Mouse (Mus musculus) embryo, embryonic 9.5 days (tissue): Measurements from ENCODE around the gene Grasp.

Experiments
- DNase-seq: peaks from one replicate; pipeline ENCODE4 v3.0.0-alpha.2; 2017; ENCODE audit errors: extremely low spot score

The Grasp gene

DNA sequence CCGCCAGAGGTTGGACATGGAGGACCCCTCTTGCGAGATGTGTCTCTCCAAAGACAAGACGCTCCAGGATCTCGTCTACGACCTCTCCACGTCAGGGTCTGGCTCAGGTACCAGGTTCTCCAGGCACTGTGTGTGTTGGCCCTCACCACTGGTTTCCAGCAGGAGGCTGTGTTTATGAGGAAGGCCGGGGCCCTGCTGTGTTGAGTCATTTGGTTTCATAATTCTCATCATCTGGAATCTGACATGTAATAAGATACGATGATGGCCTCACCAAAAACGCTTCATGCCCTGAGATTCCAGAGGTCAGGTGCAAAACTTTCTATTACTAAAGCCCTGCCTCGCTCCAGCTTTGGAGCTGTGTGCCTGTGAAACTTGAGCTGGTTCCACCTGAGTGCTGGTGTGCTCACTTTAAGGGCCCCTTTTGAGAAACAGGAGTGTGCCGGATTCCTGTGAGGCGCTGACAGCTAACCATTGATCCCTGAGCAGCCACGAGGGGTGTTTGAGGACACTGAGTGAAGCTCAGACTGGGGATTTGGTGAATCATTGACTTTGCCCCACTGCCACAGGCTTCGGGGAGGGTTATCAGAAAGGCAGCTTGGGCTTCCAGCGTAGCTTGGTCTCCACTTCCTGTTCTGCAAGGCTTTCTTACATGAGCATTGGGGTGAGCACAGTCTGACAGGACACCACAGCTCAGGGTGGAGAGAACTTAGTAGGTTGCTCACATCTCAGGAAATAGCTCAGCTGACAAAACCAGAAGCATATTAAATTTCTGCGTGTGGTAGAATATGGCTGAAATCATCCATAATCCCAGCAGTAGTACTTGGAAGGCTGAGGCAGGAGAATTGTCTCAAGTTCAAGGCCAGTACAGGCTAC, 28.8 kb upstream of the Grasp start:
- DNase-seq, result no peak

DNA sequence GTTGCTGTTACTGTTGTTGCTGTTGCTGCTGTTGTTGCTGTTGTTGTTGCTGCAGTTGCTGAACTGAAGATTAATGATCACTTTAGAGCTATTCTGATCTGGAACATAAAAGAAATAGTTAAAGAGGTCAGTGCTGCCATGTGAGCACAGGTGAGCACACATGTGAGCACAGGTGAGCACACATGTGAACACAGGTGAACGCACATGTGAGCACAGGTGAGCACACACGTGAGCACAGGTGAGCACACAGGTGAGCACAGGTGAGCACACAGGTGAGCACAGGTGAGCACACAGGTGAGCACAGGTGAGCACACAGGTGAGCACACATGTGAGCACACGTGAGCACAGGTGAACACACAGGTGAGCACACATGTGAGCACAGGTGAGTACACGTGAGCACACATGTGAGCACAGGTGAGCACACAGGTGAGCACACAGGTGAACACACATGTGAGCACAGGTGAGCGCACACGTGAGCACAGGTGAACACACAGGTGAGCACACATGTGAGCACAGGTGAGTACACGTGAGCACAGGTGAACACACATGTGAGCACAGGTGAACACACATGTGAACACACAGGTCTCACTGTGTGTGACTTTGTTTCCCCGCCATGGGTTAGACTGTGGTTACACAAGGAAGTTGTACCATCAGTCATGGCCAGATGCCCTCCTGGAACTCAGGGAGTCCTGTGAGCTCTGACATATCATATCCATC, 27.8 kb upstream of the Grasp start:
- no peak for DNase-seq

DNA sequence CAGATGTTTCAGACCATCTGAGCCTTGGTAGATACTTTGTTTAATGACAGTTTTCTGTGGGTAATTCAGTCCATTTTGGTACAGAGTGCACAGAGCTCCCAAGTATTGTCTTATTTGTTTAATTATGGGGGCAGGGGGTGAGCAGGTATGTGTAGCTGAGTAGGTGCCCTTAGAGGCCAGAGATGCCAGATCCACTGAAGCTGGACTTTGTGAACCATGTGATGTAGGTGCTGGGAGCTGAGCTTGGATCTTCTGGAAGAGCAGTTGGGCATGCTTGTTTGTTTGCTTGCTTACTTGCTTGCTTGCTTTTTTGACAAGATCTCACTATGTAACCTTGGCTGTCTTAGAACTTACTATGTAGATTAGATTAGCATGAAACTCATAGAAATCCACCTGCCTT, 27.0 kb upstream of the Grasp start:
- no peak for DNase-seq

DNA sequence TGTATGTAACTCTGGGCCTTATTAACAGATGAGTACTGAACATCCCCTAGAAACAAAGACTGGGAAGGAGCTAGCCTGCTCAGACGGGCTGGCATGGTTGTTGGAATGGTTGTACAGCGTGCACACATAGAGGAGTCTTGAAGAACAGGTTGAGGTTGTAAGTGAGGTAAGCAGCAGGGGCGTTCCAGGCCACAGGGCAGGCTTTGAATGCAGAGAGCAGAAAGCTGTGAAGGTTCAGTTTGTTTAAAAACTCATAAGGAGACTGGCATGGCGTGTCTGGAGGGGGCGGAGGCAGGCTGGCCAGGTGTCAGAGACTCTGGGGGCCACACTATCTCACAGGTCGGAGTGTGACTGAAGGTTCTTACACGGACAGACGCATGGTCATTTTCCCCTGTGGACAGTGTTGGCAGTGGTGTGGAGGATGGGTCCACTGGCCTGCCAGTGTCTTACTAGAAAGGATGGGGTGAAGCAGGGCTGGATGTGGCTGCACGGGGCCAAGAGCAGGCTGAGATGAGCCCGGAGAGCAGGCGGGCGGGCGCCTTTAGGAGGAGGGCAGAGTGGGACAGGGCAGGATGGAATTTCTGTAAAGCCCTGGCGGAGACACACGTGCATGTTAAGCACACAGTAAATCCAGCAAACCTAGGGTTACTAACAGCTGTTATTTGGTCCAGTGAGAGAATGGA, 26.4 kb upstream of the Grasp start:
- no peak for DNase-seq

DNA sequence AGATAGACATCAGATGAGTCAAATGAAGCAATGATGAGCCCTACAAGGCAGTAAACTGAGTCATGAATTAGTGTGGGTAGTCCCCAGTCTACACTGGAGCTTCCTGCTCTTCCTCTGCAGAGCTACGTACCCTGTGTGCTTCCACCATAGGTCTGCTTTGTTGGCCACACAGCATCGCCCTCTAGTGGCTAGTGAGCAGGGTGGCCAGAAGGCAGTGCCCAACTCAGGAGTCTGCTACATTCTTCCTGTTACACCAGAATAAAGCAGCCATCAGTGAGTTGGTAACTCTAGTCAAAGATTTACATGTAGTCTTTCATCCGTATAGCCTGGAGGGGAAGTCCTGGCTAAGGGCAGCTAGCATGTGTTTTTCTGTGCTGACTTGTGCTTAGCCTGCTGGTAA, 25.8 kb upstream of the Grasp start:
- DNase-seq, result peak; percentile 58

DNA sequence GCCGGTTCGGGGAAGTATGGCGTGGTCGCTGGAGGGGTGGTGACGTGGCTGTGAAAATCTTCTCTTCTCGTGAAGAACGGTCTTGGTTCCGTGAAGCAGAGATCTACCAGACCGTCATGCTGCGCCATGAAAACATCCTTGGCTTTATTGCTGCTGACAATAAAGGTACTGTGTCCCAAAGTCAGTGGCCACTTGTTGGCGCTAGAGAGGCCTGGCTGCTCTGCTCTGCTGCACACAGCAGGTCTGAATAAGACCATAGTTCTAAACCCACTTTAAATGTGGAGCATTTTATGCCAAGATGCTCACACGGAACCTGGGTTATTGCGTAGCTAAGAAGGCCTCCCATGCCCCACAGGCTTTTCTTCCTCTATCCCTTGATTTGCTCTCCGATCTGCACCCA, 25.1 kb upstream of the Grasp start:
- DNase-seq, result no peak

DNA sequence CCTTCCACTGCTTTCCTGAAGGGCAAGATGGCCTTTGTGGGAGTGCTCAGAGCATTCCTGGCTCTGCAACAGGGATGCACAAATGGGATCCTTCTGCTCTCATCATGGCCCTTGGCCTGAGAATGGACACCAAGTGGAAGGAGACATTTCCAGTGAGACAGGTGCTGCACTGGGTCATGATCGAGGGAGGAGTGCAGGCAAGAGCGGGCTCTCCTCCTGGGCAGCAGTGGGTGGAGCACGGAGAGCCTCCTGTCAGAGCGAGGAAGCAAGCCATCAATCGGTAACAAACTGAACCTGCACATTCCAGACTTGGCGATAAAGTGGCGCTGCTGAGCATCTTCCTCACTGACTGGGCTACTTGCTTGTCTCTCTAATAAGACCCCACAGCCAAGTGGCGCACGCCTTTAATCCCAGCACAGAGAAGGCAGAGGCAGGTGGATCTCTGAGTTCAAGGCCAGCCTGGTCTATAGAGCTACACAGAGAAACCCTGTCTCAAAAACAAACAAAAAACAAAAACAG, 23.2 kb upstream of the Grasp start:
- no peak for DNase-seq

DNA sequence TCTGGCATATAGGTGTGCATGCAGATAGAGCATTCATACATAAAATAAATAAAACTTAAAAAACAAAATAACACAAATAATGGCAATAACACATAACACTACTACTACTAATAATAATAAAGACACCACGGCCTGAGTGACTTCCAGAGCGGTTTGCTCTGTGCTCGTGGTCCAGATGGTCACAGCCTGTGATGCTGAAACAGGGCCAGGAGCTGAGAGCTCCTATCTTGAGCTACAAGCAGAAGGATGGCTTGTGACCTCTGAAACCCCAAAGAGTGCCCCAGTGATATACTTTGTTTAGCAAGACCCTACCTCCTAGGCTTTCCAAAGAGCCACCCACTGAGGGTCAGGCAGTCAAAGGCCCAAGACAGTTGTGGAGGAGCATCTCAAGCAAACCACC, 22.6 kb upstream of the Grasp start:
- no peak for DNase-seq

DNA sequence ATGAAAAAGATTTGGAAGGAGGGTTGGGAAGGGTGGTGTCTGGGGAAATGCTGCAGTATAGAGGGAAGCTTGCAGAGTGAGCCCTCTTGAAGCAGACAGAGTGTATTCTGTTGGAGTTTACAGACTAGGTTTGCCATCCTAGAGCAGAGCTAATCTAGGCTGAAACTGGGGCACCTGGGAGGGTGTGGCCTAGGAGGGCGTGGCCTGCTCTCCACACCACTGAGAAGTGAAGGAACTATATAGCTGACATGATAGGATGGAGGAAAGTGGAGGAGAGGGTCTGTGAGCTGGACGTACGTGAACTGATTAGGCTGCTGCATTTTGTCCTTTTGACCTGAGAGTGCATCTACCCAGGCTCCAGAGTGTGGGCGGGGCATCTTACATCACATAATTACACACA, 20.3 kb upstream of the Grasp start:
- no peak for DNase-seq

DNA sequence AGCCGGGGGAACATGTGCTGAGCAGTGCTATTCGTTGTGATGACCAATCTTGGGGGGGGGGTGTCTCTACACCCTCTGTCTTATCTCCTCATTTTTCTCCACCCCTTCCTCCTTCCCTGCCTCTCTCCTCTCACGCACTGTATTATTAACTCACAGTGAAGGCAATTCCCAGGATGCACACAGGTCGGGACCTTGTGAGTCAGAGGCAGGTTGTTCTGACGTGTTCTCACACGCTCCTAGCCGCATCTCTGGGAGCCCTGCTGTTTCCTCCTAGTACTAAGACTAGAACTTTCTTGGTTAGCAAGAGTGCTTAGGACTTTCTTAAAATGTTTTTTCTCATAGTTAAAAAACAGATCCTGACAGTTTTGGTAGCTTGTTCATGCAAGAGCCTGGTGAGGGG, 19.2 kb upstream of the Grasp start:
- DNase-seq, result no peak

DNA sequence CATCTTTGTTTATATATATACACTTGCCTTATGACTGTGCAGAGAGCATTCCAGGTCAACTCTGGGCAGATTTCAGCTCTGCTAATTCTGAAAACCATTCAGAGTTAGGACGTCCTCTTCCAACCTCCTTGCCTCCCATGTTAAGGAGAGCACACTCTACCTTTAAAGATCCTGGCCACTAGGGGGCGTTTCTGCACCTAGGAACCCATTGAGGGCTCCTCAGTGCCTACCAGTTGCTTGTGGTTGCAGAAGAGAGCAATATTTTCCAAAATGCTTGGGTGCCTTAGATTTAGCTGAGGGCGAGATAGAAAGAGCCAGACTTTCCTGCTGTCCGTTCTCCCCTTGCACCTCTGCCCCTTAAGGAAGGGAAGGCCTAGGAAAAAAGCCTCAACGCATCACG, 13.8 kb upstream of the Grasp start:
- DNase-seq, result peak; percentile 52

DNA sequence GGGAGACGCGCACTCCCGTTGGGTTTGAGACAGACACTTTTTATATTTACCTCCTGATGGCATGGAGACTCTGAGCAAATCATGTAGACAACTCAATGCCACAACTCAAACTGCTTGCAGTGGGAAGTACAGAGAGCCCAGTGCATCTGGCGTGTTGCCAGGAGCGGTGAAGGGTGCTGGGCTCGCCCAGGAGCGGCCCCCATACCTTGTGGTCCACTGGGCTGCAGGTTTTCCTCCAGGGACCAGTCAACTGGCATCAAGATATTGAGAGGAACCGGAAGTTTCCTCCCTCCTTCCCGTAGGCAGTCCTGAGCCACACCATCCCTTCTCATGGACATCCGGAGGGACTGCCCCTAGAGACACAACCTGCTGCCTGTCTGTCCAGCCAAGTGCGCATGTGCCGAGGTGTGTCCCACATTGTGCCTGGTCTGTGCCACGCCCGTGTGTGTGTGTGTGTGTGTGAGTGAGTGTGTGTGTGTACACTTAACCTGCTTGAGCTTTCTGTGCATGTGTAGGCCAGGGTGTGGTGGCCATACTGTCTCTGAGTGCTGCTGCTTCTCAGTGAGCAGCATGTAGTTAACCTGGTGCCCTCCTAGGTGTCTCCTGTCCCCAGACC, 12.9 kb upstream of the Grasp start:
- DNase-seq, result no peak

DNA sequence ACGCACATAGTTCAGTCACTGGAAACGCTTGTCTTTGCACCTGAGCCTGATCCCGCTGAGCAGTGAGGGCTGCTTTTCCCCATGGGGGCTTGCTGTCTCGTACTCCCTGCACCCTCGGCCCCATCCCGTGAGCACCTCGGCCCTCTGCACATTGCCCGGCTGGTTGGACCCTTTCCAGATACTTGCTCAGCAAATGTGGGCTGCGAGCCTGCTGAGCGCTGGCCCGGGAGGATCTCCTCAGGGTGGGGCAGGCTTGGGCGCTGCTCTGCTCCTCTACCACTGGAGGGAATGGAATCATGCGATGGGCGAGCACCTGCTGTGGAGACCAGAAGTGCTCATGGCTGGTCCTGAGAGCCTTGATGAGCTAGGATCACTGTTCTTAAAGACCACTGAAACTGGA, 11.6 kb upstream of the Grasp start:
- DNase-seq, result no peak

DNA sequence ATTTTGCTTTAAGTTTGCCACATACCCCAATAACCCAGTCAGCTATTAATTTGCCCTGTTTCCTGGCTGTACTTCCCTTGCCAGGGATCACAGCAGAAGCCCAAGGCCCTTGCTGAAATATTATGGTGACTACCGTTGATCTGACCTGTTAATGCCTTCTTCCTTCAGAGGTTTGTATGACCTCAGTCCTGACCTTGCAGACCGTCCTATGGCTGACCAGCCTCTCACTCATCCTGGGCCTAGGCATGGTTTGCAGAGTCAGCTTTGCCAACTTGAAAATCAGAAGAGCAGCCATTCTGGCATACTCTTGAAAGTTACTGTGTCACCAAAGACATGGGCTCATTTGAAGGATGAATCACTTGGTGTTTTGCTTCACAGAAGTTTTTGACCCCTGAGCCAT, 8.9 kb upstream of the Grasp start:
- no peak for DNase-seq

DNA sequence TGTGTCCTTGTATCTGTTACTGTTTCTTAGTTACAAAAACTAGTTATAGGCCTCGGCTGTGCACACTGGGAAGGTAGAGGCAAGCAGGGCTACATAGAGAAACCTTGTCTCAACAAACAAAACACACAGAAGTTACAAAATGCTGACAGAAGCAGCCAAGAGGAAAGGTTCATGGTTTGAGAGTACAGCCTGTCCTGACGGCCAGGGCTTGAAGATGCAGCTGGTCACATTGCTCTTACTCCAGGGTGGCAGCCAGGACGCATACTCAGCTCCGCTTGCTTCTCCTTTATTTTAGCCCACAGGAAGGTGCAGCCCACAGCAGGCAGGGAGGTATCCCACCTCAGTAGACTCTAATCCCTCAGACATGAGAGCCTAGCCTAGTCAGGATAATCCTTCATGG, 8.0 kb upstream of the Grasp start:
- DNase-seq, result no peak

DNA sequence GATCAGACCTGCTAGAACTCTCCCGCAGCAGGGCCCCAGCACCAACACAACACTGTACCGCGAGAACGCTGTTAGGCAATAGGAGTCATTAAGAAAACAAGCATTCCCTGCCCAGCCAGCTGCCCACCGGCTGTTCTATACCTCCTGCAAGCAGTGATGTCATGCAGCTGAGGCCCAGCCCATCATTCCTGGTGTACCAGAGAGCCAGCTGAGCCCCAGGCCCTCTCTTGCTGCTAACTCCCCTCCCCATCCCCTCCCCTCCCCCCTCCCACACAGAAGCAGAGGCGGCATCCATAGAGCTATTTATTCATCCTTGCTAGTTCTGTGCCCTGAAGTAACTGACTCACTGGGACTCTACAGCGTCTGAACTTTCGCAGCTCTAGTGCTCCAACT, 3.1 kb upstream of the Grasp start:
- DNase-seq, result no peak

DNA sequence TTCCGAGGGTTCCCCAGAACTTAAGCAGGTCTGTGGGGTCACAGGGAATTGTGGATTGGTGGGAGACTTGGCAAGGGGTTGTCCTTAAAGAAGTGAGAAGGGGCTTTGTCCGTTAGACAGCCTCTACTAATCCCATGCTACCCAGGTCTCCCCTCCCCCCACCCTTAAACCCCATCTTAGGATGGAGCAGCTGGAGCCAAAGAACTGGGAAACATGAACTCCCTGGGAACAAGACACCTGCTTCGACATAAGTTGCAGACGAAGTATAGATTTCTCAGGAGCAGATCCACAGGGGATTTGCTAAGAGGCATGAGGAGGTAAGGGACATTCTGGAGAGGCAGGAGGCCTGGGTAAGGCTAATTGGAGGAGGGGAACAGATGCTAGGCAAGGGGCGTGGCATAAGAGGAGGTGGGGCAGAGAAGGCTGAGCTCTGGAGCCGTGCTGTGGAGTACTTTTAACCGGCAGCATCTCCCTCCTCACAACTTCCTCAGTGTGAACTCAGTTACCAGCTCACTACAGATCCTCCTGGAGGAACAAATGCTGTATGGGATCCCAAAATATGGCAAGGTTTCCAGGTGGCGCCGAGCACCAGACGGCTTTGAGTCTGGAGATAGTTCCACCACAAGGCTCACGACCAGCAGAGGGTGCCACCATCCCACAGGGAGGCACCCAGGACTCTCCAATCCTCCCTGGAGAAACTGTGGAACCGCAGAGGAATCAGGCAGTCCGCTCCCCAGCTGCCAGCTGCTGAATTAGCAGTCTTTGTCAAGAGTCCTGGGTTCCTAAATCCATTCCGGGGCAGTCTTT, 2.5 kb upstream of the Grasp start:
- DNase-seq, result peak; percentile 80

DNA sequence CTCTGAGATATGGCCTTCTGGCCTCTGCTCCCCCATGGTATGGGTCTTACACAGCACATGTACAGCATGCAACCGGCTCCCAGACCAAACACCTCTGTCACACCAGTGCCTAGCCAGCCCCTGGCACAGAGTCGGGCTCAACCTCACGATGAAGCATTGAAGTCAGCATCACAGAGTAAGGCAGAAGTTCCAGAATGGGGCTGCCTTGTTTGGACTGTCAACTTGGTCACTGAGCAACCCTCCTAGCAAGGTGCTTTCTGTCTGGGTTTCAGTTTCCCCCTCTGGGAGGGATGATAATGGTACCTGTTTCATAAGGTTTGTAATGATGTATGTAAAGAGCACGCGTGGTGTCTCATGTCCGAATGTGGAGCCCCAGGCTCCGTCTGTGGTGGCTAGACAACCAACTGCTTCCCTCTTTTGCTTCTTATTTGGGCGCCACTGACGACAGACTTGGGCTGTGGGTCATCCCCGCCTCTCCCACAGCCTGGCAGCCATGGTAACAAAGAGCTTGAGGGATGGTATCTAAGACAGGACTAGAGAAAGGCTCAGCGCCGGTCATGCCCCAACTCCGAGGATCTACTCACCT, 998 bp upstream of the Grasp start:
- no peak for DNase-seq

DNA sequence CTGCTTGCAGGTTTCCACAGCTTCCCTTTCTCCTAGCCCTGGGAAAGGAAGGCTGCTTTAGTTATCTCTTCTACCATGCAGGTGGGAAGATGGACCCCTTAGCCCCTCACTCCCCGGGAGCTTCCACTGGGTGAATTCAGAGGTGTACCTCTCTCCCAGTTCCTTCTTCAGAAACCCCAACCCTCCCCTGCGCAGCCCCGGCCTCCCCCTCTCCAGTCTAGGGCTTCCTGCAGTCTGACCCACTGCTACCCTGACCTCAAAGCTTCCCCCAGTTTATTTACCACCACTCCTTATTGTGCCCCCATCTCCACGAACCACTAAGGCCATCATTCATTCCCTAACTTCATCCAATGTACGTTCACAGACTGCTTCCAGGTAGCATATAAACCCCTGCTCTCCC, 392 bp upstream of the Grasp start:
- no peak for DNase-seq

DNA sequence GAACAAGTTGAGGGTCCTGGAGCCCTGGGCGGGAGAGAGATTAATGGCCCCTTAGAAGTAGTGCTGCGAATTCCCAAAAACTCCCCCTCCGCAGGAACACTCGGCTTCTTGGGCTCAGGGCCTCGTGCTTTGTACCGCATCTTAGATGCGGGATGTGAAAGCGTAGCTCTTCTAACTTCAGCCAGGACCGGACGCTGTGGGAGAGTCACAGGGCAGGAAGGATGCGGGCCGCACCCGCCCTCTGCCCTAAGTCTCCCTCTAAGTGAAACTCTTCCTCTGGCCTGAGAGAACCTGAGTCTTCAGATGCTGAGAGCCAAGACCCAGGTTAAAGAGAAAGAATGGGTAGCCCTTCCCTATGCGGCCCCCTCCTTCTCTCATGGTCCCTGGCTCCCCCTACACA, 989 bp downstream of the Grasp start:
- DNase-seq, result no peak

DNA sequence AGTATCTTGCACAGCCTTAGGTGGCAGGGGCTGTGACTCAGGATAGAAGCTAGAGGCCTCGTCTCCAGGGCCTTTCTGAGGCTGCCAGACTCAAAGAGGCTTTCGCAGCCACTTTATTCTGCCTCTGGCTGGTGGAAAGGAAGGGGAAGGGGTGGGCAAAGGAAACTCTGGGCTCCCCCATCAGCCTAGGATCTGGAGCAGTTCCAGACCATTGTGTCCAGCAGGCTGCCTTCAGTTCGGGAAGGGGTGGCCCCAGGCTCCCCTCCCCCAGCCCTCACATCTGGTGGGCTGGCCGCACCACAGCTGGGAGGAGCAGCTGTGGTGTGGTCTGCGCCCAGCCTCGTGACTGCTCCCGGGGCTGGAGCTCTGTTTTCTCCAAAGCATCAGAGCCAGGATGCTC, 4.0 kb downstream of the Grasp start:
- no peak for DNase-seq
